Mouse (Mus musculus) lung, postnatal 25 days (tissue): ENCODE data around the gene Glmn.

Experiments
- DNase-seq: peaks from one replicate; pipeline ENCODE4 v3.0.0; 2022; ENCODE audit warnings: low spot score

Gene Glmn

DNA sequence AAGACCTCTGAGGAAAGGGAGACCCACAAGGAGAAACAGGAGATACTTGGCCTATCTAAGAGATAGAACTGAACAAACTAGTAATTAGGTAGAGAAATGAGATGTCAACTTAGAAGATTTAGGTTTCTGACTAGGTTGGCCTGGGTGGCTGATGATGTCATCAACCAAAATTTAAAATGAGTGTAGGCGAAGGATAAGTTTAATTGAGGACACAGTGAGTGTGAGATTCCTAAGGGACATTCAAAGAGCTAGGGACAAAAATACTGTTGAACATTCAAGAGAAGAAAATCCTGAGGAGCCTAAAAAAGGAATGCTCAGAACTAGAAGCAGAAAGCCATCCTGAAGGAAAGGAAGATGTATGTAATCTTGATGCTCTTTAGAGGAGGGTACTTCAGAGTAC lies 81.6 kb downstream of the Glmn start:
- DNase-seq, result no peak

DNA sequence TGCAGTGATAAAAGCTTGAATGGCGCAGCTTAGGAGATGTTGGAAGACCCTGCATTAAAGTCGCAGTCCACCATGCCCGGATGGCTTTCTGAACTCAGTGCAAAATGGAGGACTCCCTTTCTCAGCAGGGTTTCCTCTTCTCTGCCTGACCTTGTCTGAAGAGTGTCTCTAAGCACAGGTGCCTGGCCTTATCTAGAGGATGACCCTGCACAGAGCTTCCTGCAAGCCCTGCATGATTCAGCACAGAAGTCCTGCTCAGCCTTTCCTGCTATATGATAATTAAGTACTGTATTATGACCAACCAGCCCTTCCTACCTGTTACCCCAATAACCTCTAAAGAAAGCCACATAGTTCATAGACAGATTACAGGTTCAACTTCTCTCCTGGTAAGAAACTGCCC lies 82.2 kb downstream of the Glmn start:
- DNase-seq, result no peak

DNA sequence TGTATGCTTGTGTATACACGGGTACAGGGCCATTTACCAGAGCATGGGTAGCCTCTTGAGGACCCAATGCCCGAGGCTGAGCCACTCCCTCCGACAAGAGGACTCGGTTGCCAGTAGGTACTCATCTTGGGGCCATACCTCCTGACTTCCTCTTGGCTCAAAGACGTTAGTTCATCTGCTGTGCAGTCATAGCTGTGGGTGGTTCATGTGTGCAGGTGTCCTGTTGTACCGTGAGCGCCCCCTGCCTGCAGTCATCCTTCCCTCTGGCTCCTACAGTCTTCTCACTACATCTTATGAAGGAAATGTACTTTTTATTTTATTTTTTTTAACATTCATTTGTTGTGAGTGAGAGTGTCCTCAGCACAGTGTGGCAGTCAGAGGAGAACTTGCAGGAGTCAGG lies 84.1 kb downstream of the Glmn start:
- DNase-seq, result peak; percentile 47

DNA sequence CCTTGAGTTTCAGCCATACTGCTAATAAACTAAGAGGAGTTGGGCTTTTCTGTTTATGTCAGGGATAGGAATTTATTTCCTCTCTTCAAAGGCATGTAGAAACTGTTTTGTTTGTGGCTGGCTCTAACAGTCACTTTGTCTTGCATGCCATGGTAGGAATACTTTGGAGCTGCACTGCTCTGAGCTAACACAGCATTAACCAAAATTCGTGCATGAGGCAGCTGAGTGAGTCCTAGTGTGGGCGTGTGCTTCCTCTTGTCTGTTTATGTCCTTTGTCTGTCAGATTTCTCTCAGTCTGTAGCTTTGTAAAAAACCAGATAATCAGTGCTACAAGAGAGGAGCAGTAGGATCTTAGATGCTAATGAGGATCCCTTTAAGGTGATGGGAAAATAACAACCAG lies 86.4 kb downstream of the Glmn start:
- DNase-seq, result no peak

DNA sequence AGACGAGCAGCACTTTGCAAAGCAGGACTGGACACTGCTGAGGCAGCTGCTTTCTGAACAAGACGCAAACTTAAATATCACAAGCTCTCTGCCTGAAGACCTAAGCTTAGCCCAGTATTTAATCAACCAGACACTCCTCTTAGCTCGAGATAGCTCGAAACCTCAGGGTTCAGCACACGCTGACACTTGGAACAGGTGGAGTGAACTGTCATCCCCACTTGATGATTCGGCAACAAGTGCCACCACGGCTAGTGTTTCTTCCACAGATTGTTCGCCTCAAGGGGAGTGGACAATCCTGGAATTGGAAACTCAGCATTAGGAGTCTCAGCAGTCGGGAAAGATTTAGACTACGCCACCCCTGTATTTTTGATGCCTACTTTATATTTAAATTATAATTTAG lies 87.2 kb downstream of the Glmn start:
- DNase-seq, result no peak

DNA sequence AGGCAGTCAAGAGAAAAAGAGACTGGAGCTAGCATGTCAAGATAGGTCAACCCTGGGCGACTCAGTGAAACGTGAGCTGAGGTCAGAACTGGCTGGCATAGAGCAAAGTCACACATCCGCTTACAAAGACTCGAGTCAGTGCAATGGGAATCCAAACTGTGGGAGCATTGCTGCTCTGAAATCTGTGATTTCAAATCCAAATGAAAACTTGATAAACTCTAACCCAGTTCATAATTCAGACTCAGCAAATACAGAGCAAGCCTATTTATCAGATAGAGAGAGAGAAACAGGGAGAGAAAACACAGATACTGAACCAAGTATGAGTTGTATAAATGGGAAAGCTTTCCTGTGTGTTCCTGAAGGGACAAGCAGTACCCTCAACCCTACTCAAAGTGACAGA lies 90.4 kb downstream of the Glmn start, which contains the start of gene Gm42669:
TSS of gene Gm42669 (plus strand) at position 301 of the 400 bp plus-strand sequence.
- no peak for DNase-seq

DNA sequence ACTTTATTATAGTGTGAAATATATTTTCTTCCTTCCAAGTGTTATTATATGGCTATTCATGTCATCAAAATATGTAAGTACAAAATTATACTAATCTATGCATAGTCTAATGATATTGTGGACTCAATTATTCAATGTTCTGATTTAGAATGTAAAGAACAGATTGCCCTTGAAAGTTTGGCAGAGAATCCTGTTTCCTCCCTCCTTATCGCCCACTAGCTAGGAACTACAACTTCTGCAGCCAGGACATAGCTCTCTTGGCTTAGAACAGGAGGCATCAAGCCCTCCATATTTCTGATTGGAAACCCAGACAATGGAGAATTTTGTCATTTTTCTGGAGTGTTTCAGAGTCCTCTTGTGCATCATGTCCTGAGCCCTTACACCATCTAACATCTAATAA lies 96.9 kb downstream of the Glmn start:
- no peak for DNase-seq

DNA sequence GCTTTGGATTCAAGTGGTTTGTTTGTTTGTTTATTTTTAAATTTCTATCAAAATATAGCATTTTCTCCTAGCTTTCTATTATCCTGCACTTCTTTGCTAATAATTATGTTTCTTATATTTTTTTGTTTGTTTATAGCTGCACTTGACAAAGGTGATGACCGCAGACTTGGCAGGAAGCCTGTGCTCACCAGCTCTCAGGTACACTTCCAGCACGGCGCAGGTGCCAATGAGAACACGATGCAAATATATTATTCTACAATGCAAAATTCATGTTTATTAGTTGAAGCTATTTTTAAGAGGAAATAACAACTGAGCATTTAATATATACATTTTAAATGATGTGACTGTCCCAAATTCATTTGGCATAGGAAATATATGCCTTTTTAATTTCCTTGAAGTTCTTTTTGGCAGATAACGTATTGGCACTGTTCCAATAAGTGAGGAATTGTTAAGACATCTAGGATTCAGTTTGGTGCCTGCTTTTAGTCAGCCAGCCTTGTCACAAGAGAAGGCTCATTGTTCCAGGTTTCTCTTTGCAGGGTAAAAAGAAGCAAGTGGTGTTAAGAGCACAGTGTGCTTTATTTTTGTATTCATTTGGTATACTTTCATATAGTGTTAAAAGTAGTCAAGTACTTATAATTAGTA lies 97.7 kb downstream of the Glmn start:
- DNase-seq, result no peak
